Mouse (Mus musculus) adrenal gland, postnatal 4 days (tissue): ENCODE measurements around the gene Gnaq. TPM values are rescaled to one million over a fixed set of nuclear protein-coding genes. Genes with fewer than 3 reads are reported as not detected.
"Not testable (repeated sequence)": the region's sequence is repeated elsewhere in the genome, so short reads cannot be mapped to it uniquely, and the experiment has no call there.

Experiments
- DNase-seq, 2 experiments: peaks; one replicate each; pipeline ENCODE4 v3.0.0; 2021 to 2022; ENCODE audit warnings: low spot score in 2 of 2, mixed read lengths in 2 of 2
- total RNA-seq, 2 experiments: library from RNA; stranded (reverse); gene quantifications; 2 replicates each; pipeline ENCODE4 v1.2.3; 2021

Gnaq gene
- total RNA-seq, 2 experiments from 2014 or later, result 86.3 to 89.9 TPM

DNA sequence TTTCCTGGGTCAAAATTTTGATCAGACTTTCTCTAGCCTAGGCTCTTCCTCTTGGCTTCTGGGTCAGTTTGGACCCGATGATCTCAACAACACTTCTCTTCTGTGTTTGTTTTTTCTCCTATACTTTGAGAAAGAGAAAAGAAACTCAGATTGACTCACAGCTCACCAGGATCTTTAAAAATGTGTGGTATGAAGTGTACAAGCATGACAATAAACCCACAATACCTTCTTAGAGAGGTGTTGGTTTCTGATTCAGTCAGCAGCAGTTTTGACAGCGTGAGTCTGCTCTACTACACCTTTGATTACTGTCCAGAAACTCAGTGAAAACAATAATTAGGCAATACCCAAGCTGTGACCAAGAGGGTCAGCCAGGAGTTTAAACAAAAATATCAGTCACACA is 122.7 kb downstream of the Gnaq start:
- no peak for DNase-seq

DNA sequence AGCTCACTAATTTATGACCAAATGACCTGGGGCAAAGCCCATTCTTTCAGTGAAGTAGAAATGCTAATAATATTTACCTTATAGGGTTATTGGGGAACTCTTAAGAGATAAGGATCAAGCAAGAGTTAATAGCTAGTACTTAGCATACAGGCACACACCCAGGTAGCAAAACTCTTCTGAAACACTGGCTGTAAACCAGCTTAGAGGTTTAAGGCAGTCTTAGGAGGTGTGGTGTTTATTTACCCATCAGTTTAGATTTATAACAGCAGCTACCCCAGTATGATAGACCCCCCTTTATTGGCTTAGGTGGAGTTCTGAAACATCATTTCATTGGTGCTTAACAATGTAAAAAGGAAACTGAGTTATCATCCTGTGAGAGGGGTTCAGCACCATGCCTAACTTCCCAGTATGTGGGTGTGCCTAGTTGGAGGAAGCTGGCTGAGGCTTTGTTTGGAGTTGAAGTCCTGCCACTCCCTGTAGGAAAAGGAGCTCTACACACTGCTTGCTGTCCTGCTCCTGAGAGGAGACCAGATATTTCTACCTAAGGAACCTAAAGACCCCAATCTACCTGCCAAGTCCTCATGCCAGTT is 126.2 kb downstream of the Gnaq start:
- DNase-seq, result no peak

DNA sequence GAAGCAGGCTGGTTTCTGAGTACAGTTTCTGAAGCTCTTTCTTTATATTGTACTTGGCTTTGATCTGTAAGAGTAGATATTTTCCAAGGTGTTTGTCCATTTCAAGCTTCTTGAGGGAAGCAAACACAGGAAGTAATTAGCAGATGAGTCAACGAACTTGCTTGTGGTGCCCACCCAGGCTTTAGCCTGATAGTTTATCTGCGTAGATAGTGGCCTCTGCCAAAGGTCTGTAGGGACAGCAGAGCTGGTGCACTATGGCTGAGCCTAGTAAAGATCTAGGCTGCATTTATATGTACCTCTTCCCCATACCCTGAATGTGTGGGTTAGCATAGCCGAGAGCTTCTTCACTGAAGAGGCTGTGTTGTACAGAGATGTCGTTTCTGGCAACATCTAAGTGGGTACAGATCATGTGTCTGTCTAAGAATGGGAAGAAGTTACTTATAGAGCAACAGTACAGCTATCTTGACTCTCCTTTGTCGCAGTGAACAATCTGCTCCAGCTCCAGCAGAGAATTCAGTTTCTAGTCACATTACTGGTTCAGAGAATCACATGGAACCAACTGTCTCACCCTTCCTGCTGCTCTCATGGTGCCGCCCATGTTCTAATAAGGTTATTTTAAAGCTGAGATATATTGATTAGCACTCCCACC is 127.3 kb downstream of the Gnaq start:
- no peak for DNase-seq

DNA sequence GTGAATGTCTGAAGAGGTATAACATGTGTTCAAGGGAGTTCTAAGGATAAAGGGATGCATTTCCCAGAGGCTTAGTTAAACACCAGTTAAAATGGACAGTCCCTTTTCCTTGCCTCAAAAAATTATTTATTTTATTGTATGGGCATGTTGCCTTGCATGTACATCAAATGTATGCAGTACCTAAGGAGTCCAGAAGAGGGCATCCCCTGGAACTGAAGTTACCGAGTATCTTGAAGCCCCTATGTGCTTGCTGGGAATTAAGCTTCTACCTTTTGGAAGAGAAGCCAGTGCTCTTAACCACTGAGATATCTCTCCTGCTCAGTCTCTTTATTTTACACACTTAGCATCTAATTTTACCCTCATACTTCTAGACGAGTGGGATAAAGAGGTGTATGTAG is 127.8 kb downstream of the Gnaq start:
- DNase-seq, result no peak

DNA sequence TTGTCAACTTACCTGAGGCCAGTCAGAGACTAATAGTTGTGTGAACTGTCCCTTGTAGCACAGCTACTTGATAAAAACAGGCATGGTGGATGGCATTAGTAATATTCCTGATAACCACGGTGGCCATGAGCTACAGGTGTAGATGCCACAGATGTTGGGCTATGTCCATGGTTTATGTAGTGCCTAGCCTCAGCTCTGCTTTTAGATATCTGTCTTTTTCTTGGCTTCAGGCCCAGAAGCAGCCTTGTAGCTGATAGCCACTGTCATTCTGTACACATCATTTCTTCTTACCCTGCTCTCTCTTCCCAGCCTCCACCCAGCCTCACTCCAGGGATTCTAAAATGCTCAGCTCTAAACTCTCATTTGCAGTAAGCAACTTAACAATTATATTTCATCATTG is 128.3 kb downstream of the Gnaq start:
- no peak for DNase-seq

DNA sequence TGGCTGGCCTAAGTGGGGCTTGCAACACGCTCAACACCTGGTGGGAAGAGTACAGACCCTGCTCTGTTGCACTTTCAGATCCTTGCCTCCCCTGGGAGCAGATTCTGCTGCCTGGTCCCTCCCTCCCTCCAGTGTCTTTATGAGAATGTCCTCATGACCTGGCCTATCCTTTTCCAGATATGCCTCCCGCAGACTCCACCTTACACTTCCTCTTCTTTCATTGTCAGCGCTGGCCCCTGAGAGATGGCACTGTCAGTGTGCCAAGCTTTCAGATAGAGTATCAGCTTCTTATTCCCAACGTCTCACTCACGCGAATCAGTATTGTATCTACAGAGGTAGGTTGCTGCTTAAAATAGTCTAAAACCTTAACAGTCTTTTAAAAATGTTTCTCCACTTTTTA is 129.0 kb downstream of the Gnaq start:
- DNase-seq, result no peak

DNA sequence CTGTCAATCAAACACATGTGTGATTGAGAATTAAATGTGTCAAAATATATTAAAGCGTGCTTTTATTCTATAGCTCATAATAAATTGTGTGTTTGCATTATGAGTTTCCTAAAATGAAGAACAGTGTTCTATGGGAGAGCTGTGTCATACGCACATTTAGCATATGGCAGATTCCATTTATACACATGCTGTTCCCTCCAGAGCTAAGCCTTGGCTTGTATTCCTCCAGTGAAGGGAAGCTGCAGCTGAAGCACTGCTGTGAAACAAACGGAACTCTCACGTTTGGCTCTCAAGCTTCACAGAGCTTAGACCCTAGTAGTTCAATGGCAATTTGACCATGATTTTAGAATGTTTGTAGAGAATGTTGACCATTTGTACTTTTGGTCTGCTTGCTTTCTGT is 129.7 kb downstream of the Gnaq start:
- DNase-seq, result no peak

DNA sequence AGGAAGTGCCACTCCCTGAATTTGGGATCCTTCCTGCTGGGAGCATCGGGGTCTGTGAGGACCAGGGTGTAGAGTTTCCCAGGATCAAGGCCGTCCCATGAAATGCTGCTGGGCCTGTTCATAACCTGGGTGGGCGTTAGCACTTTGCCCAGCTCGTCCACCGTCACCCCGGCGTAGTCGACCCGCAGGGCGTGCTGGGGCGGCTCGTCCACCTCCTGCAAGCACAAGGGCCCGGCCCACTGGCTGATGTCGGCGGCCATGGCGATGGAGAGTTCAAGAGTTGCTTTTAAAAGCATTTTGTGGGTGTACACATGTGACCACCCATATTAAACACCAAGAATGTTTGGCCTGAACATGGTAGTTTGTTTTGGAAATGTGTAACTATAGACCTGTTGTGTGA is 134.7 kb downstream of the Gnaq start:
- DNase-seq, result not testable (repeated sequence)

DNA sequence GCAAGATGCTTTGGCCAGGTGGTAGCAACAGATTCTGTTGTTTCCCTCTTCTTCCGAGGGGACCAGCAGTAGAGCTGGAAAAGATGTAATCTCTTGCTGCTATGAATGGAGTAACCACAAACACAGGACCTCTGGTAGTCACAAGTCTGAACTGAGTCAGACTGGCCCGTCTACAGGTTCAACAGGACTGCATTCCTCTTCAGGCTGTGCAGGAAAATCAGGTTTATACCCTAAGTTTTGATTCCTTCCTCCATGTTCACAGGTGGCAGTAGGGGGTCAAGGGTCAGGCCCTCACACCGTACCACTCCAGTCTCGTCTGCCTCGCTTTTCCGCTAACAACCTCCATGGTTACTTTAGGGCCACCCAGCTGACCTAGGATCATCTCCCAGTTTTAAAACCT is 137.6 kb downstream of the Gnaq start:
- DNase-seq, result no peak

DNA sequence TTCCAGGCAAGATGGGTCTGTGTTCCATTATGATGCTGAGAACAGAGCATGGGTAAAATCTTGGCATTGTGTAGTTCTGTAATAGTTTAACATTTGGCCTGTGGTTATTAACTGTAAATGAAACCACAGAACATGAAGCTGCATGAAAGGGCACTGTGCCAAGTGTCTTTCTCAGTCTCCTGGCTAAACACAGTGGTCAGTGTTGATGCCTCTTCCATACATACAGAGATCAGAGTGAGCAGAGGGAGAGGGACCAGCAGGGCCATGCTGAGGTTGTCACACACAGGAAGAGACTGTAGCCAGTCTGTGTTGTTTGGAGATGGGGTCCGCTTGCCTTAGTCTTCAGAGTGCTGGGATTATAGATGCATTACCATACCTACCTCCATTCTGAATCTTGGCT is 138.4 kb downstream of the Gnaq start:
- no peak for DNase-seq

DNA sequence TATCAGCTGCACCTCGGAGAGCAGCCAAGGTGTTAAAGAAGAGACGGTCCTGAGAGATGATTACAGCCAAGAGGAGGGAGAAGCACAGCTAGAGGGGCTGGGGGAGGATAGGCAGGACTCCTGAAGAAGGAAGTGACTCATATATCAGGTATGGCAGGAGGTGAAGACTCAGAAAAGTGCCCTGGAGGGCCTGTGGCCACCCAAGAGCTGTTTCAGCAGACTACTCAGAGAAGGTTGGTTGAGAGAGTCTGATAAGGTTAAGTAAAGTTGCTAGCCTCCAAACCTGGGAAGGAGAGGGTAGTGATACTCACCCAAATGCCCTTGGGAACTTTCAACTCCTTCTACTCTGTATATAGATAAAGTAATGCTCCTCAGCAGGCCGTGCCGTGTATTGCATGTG is 140.4 kb downstream of the Gnaq start:
- DNase-seq, result no peak

DNA sequence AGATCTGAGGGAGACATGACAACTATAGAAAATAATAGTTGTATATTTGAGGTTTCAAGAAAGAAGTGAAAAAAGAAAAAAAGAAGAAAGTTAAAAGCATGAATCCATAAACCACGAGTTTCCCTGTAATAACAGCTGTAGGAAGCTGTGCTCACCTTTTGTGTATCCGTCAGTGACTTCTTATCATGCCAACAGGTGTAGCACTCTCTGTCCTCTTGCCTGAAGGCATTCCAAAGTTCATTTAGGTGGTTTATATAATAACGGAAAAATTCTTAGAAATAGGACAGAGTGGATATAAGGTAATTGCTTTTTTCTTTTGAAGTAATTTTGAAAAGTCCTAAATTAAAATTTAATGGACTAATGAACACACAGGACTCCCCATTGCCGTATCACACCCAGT is 147.6 kb downstream of the Gnaq start:
- no peak for DNase-seq

DNA sequence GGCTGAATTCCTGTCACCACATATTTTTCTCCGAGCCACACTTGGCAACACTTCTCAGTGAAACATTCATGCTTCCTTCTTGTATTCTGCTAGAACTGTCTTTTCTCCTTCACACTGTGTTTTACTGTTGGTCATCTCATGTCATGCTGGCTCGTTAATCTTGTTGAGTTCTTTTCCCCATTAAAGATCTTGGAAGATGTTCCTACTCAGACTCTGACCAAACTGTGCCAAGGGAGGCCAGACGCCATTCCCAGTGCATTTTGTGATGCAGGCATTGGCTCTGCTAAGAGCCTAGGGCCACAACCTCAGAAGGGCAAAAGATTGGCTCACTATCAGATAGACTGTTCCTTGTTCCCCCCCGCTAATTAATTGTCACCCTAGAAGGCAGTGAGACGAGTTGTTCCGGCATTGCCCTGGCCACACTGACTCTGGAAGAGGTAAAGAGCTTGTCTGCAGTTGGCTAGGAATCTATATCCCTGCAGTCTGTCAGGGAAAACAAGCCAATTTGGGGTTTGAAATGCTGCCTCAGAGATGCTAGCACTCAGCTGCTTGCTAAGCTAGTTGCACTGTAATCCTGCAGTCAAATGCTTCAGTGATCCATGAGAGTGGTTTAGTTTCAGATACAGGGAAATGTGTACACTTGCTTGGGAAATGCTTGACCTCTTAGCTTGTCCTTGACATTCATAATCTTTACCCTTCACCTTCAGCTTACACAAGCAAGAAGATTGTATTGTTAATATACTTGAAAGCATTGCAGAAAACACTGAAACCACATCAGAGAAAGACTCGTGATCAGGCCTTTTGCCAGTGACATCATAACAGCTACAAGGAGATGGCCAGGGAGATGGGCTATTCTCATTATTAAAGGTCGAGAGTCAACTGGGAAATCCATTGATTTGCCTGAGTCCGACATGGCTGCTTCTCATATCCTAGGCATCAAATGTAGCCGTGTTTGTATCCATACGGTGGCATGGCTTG is 152.7 kb downstream of the Gnaq start:
- DNase-seq, result no peak

DNA sequence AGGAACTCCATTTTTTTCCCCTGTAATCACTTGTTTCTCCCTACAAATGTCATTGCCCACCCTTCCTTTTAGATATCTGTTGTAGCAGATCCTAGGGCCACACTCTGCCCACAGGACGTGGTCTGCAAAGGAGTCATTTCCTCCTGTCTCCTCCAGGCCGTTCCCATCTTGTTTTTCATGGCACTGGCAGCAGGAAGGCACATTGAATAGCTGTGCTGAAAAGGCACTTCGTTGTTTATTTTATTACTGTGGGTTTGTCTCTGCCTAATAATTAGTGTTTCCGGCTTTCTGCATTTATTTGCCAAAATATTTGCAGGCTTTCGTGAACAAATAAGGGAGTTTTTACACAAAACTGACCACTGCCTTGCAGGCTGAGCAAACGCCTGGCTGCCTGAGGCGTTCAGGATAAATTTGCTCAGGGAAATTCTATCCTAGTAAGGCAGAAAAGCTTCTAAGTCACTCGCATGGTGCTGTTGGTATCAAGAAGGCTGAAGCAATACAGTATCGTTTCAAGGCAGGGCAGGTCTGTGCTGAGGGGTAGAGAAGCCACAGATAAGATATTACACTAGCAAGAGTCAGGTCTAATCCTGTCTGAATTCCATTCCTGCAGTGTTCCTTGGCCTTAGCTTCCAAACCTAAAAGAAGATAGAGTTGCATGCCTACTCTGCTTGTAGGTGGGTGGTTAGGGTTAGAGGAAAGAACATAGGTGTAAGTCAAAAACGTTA is 154.0 kb downstream of the Gnaq start:
- DNase-seq, result no peak

DNA sequence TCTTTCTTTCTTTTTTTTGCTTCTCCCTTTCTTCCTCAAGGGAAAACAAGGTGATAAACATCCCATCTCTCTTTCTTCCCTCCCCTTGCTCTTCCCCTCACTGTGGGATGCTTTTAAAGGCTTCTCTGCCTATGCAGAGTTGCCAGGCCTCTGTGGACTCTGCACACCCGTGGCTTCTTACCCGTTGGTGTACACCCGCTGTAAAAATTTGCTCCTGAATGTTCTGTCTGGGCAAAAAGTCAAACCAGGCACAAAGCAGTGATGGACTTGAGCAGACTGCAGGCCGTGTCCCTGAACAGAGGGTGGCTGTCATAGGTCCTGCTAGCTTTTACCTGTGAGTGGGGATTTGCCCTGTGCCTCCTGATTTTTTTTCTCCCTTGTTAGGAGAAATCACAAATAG is 154.7 kb downstream of the Gnaq start:
- no peak for DNase-seq

DNA sequence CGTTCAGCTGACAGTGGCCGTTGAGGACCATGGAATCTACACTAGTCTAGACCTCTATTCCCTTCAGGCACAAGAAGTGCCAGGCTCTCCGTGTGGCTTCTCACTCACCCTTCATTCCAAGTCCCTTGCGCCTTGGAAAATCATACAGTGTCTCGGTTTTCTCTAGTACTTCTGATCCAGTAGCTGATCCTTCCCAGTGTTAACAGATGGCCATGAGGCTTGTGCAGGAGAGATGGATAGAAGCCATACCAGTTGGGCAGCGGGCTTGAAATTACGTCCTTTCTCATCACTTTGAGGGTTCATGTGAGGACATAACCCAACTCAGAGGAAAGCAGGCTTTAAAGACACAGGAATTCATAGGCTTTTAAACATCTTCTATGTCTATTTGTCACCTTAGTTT is 155.3 kb downstream of the Gnaq start:
- no peak for DNase-seq

DNA sequence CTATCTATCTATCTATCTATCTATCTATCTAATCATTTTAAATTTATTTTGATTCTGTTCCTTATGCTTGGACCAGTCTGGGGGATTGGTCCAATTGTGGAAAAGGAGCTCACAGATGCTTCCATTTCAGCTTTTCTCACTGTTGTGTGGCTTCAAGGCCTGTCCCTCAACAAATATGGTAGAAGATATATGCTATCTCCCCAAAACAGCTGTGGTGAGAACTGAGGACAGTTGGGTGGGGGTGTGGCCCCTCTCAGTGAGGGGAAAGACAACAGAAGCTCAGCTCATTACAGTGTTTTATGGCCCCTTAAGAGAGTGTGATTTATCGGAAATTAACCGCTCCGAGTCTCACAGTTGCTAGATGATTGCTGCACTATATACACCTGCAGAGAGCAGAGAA is 158.5 kb downstream of the Gnaq start:
- no peak for DNase-seq

DNA sequence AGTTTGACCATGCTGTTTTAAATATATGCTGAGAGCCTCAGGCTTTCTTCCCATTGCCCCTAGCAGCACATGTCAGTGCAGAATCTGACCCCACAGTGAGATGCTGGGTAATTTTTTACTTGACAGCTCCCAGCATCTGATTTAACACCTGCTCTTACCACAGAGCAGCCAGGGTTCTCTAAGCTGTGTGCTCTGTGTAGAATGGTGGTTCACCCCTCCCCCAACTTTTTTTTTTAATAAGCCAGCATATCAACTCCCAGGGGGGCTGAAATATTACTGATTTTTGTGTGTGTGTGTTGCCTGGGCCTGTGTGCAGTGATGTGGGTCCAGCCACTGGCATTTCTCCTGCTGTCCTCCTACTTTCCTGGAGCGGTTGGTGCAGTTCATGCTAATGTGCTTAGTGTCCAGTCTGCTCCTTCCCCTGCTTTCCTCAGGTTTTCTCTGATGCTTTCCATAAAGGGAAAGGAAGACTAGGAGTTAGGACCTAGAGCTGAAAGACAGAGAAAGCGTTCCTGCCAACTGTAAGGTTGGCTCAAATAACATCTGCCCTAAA is 159.5 kb downstream of the Gnaq start:
- no peak for DNase-seq

DNA sequence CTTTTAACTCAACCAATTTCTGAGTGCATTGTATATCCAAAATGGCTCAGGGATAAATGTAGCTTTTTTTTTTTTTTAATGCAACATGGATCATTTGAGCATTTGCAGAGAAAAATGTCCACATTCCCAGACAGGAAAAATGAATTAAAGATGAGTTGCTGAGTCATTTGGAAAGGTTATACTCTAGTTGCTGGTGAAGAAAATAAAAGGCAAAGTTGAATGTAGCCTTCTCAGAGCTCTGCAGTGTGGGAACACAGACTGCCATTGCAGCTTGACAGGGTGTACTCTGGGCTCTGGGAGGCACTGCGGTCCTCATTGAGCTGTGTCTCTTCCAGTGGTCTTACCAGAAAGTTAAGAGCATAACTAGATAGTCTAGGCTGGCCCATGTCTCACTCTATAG is 160.3 kb downstream of the Gnaq start:
- no peak for DNase-seq

DNA sequence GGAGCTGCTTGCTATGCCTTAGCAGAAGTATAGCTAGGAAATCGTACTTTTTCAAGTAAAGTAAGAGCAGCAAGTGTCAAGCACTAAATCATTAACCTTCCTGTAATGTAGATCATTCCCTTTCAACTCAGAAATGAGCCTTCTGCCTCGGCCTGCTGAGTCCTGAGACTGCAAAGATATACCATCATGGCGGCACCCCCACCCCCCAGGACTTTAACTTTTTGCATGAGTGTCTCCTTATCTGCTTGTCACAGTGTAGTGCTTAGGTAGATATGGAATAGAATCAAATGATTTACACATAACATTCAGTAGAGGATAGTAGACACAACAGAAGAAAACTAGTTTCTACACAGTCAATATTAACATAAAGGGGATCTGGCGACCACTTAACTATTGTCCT is 167.8 kb downstream of the Gnaq start:
- no peak for DNase-seq

DNA sequence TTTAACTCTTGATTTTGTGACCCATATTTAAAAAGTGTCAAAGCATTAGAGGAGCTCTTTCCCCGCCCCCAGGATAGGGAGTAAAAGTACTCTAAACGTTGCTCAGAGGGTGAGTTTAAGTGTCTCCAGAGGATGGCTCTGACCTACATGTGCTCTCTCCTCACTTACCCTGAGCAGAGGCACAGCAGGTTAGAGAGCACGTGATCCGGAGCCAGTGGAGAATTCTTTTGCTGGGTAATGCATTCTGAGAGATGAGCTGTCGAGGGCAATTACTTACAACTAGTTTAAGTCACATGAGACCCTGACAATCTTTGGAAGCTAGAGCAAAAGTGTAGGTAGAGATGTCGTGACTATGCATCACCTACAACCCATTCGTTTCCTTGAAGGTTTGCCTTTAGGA is 168.7 kb downstream of the Gnaq start:
- DNase-seq, result no peak
